Mouse (Mus musculus): ENCODE results near the gene Inpp5e.

Inpp5e gene

GRCm38 (mm10) chr2:26359983-26360382, 49.0 kb downstream of the Inpp5e start:
- DNase-seq: no peak

- no peak for DNase-seq
Measured at GRCm38 (mm10) chr2:26358667-26359320, 50.2 kb downstream of the Inpp5e start.

DNA sequence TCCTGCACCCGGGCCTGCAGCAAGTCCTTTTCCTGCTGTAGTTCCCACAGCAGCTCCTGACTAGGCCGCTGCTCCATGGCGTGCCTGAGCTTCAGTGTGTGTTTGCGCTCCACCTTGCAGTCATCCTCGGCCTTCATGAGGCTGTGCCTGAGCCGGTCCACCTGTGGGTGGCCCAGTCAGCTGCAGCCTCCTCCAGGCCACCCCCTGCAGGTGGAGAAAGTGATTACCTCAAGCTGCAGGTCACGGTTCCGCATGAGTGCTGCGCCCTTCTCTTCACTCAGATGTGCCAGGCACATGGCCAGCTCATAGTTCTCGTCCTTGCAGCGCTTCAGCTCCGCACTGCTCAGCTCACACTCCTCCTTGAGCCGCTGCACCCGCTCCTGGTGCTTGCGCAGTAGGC, 51.5 kb downstream of the Inpp5e start:
- DNase-seq: peak; percentile 87

DNA sequence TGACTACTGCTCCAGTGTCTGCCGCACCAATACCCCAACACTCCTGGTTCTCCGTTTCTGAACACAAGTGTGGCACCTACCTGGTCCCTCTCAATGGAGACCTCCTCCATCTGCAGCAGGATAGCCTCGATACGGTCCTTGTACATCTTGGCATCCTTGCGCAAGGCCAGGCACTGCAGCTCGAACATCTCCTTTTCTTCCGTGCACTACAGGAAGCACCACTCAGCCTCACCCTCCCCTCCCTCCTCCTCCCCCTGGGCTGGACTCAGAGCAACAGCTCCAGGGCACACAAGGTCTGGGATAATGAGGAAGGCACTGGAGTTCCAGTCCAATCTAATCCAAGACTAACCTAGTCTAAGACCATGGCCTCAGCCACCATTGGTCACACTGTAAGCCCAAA, 52.3 kb downstream of the Inpp5e start:
- no peak for DNase-seq

DNA sequence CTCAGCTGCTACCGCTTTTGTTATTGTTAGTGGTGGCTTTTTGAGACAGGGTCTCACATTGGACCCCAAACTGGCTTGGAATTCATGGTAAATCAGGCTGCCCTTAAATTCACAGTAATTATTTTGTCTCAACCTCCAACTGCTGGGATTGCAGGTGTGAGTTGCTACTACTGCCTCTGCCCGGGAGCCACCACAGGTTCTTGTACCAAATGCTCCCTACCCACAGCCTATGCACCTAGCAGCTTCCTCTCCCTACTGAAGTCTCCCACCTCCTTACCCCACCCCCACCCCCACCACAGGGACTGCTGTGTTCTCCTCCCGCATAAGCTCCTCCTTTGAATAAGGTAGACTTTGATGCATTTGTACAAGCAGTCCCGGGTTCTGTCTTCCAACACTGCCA, 52.8 kb downstream of the Inpp5e start:
- DNase-seq: no peak

DNA sequence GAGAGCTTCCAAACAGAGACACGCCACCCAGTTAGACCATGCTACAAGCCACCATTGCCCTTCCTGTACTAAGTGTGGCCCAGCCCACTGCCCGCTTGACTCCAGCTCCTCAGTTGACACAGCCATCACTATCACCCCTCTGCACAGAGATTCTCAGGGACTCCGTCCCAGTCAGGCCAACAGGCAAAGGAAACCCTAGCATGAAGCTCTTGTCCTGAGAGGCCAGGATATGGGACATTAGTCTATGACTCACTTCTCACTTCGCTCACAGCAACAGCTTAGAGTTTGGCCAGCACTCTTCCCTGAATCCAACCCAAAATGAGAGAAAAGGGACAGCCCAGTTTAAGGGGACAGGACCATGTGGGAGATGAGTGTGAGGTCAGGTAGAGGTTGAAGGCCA, 54.6 kb downstream of the Inpp5e start:
- DNase-seq: no peak

GRCm38 (mm10) chr2:26353066-26353980, 55.7 kb downstream of the Inpp5e start:
- no peak for DNase-seq

DNA sequence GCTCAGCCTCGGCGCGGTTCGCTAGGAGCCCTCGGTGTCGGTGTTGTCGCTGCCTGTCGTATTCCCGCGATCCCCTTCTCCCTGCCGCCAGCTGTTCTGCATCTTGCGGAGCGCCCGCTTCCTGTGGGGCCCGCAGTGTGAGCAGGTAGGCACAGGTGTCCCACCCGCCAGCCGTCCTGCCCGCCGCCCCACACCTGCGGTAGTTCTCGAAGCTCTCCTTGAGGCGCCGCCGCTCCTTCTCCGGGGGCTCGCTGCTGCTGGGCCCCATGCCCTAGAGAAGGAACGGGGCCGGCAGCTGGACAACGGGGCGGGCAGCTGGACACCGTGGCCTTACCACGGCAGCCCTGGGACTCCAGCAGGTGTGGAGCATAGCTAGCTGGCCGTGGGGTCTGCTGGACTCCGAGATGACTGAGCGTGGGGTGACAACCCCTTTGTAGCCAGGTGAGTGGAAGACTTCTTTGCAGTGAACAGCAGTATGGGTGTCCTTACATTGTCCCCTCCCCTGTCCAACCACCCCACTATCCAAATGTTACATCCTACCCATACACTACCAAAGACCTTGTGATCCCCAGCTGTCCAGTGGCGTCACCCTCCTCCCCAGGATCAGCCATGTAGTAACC, 56.6 kb downstream of the Inpp5e start:
- no peak for DNase-seq

DNA sequence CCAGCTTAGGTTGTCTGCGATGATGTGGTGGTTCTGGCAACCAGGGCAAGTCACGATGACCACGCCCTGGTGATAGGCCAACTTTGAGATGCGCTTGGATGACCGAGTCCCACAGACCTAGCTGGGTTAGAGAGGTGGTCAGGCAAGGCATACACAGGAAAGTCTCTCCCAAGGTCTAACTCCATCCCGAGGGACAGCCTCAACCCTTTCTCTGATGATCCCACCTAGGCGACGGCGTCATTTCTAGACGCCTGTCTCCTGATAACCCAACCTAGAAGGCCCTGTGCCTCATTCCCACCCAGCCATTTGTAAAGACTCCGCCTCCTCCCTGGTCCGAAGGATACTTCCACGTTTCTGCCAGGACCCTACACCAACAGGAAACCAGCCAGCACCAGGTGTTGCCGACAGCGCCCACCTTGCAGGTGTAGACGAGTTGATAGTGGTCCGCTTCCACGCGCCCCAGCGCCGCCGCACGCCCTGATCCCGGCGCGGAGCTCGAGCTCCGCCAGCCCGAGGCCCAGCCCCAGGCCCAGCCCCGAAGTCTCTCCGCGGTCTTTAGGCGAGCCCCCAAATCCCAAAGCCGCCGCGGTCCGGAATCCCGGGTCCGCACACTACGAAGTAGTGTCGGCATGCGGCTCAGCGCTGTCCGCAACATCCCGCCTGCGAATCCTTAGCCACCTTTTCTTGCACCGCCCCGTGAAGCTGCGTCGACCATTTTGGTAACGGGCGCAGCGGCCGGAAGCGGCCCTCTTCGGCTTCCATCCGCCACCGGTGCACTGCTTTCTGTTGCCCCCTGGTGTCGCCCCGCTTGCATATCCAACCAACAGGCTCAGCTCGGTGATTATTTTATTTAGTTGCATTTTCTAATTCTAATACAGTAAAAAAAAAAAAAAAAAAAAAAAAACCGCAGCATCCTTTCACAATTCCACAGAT, 57.4 kb downstream of the Inpp5e start, which contains the start of gene Dnlz:
Gene Dnlz (minus strand): TSS at position 753 of the 933 bp plus-strand sequence.
- DNase-seq: peak; percentile 96

- peak; percentile 77 for DNase-seq
Measured at GRCm38 (mm10) chr2:26348241-26348640, 60.8 kb downstream of the Inpp5e start.

Measured in kidney, postnatal 14 days (tissue).